Mouse (Mus musculus) liver, postnatal 0 days (tissue): ENCODE measurements at regions not wholly inside any gene's neighbourhood (a gene's known extent, or its start where the extent isn't known, plus 50 kb on each side); places are given as distances from the start of the nearest gene placed in this dataset.

ENCODE experiments used
- CTCF ChIP-seq: sonication (generic); IDR thresholded peaks from 2 replicates; pipeline ENCODE4 v1.5.1; 2016; ENCODE audit warnings: antibody characterized with exemption, low read depth
- EP300 ChIP-seq: IDR thresholded peaks from 2 replicates; pipeline ENCODE4 v1.6.1; 2016; ENCODE audit warnings: antibody characterized with exemption, low read depth, mild to moderate bottlenecking

GRCm38 (mm10) chr8:103751161-103751560, 350.3 kb upstream of the Cdh5 start:
- TF ChIP-seq CTCF (no peak), EP300 (no peak)
